Mouse (Mus musculus) myocyte (in vitro differentiated cells): ENCODE measurements around the gene Huwe1.

ENCODE experiments used
- MAX ChIP-seq: IDR thresholded peaks from one replicate; pipeline ENCODE4 v1.6.1; 2011; ENCODE audit warnings: low read depth, mild to moderate bottlenecking, control low read depth
- MYOD1 ChIP-seq, 3 experiments: IDR thresholded peaks; one replicate each; pipeline ENCODE4 v1.6.1; 2011; ENCODE audit warnings: control low read depth in 2 of 3, low read depth in 2 of 3, mild to moderate bottlenecking in 2 of 3, moderate library complexity in 1 of 3; ENCODE audit not compliant: insufficient read length in 2 of 3, control insufficient read depth in 1 of 3
- POLR2A ChIP-seq: IDR thresholded peaks from one replicate; pipeline ENCODE4 v1.6.1; 2011; ENCODE audit warnings: low read depth, mild to moderate bottlenecking, control low read depth, moderate library complexity; ENCODE audit not compliant: insufficient read length

- TF ChIP-seq POLR2A = no peak
- no peak for TF ChIP-seq MYOD1 (IDR thresholded peaks at IDR 0.05; ENCODE audit: control insufficient read depth in 1 of 3, insufficient read length in 2 of 3, low read depth in 2 of 3)
- no peak for TF ChIP-seq MAX
Observed at GRCm38 (mm10) chrX:151804388-151804787, 3.8 kb downstream of the Huwe1 start.
